Mouse (Mus musculus) thymus, postnatal 10 days (tissue): Measurements from ENCODE around the gene Tjp2.
"Not testable (repeated sequence)": the region's sequence is repeated elsewhere in the genome, so short reads cannot be mapped to it uniquely, and the experiment has no call there.

Experiments
- DNase-seq, 2 experiments: peaks; one replicate each; pipeline ENCODE4 v3.0.0; 2021; ENCODE audit warnings: low spot score in 2 of 2

Tjp2 gene

GRCm38 (mm10) chr19:24224500-24225304 lies at the start of gene Tjp2:
TSS of gene Tjp2 (minus strand) at chr19:24225030.
- peak; percentile 5 to 37 for DNase-seq

- DNase-seq = no peak
Measured at GRCm38 (mm10) chr19:24274281-24274680, 49.5 kb upstream of the Tjp2 start.

- DNase-seq = peak; percentile 24 to 67
Measured at GRCm38 (mm10) chr19:24271746-24272426, 47.1 kb upstream of the Tjp2 start.

- DNase-seq = no peak
Measured at GRCm38 (mm10) chr19:24271326-24271725, 46.5 kb upstream of the Tjp2 start.

GRCm38 (mm10) chr19:24268531-24268930 lies 43.7 kb upstream of the Tjp2 start:
- no peak for DNase-seq

GRCm38 (mm10) chr19:24266046-24266830 lies 41.4 kb upstream of the Tjp2 start:
- no peak for DNase-seq

GRCm38 (mm10) chr19:24264991-24265390 lies 40.2 kb upstream of the Tjp2 start:
- DNase-seq = peak; percentile 44 to 75

- no peak for DNase-seq
Measured at GRCm38 (mm10) chr19:24262736-24263135, 37.9 kb upstream of the Tjp2 start.

GRCm38 (mm10) chr19:24259390-24260351 lies 34.8 kb upstream of the Tjp2 start:
- DNase-seq = no peak

GRCm38 (mm10) chr19:24258368-24258767 lies 33.5 kb upstream of the Tjp2 start:
- DNase-seq = no peak

- DNase-seq = no peak
Measured at GRCm38 (mm10) chr19:24257962-24258361, 33.1 kb upstream of the Tjp2 start.

- no peak for DNase-seq
Measured at GRCm38 (mm10) chr19:24253657-24254260, 28.9 kb upstream of the Tjp2 start.

GRCm38 (mm10) chr19:24251869-24252268 lies 27.0 kb upstream of the Tjp2 start:
- no peak for DNase-seq

- DNase-seq = no peak
Measured at GRCm38 (mm10) chr19:24243340-24243739, 18.5 kb upstream of the Tjp2 start.

GRCm38 (mm10) chr19:24241799-24242546 lies 17.1 kb upstream of the Tjp2 start:
- DNase-seq = no peak

GRCm38 (mm10) chr19:24241271-24241670 lies 16.4 kb upstream of the Tjp2 start:
- no peak for DNase-seq

- DNase-seq = no peak
Measured at GRCm38 (mm10) chr19:24238011-24238410, 13.2 kb upstream of the Tjp2 start.

GRCm38 (mm10) chr19:24232356-24232755 lies 7.5 kb upstream of the Tjp2 start:
- DNase-seq = not testable (repeated sequence)

- DNase-seq = peak in 1 of 2 experiments; percentile 9
Measured at GRCm38 (mm10) chr19:24225305-24225696, 471 bp upstream of the Tjp2 start.

- DNase-seq = no peak
Measured at GRCm38 (mm10) chr19:24223851-24224251, 979 bp downstream of the Tjp2 start.
